ENCODE assay signal across 23 mouse cellular contexts in the genomic region with DNA sequence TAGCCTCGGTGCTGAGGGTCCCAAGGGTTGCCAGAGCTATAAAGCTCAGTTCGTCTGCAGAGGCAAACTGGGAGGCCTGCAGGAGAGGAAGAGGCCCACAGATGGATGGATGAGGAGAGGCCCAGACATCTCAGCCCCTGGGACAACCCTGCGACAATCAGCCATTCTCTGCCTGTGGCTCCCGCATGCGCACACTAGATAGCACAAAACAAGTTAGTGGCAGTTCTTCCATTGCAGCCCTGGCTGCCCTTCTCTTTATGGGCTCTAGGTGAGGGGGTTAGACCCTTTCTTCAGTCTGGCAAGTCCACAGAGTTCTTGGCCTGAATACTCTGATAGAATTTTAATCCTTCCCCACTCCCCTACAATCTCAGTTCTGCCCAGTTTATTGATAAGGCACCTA. TPM values are rescaled to one million over a fixed set of nuclear protein-coding genes. Genes with fewer than 3 reads are reported as not detected.
A peak's percentile ranks its signal among the peaks of the same experiment; 100 is the strongest.
DNase-seq lines count a peak whose midpoint lies in the region; ATAC-seq and TF ChIP-seq lines count a peak whose summit lies in the region.
"Had no signal": no experiment of that assay in that cellular context is flagged by ENCODE, and none has a peak within 500 bp of the region (broad histone marks: within the 10 kb centered on the region; RNA-seq: fewer than 3 reads in every experiment).

No protein-coding gene starts in this region.

- no peaks in the 10 kb centered on the region for H3K27me3 ChIP-seq in hindbrain, embryonic 10.5 days (ENCODE audit: insufficient read depth, poor library complexity, severe bottlenecking)
- no peaks in the 10 kb centered on the region for H3K27me3 ChIP-seq in hindbrain, postnatal 0 days (ENCODE audit: insufficient read depth, low read length)
- H3K27me3 ChIP-seq in midbrain, embryonic 11.5 days (ENCODE audit: control insufficient read depth, insufficient read depth, low read length): no peaks in the 10 kb centered on the region
- H3K27me3 ChIP-seq in midbrain, postnatal 0 days (ENCODE audit: insufficient read depth, low read length): no peaks in the 10 kb centered on the region
- no peaks in the 10 kb centered on the region for H3K27me3 ChIP-seq in hindbrain, embryonic 14.5 days (ENCODE audit: control insufficient read depth, insufficient read depth, low read length)
- H3K27me3 ChIP-seq: CH12.LX; forebrain, embryonic 15.5 days; limb, embryonic 12.5 days; liver, embryonic 13.5 days; lung, embryonic 15.5 days; neural tube, embryonic 13.5 days had no signal

- 89% methylated on average over 5 of the region's 5 CpGs for WGBS in hindbrain, embryonic 10.5 days
- 84% methylated on average over 5 of the region's 5 CpGs for WGBS in hindbrain, postnatal 0 days
- 90% methylated on average over 5 of the region's 5 CpGs for WGBS in midbrain, embryonic 11.5 days
- 78% methylated on average over 5 of the region's 5 CpGs for WGBS in midbrain, postnatal 0 days
- 85% methylated on average over 5 of the region's 5 CpGs for WGBS in hindbrain, embryonic 14.5 days

- no peak overlapping the region for H3K4me3 ChIP-seq in hindbrain, embryonic 10.5 days
- H3K4me3 ChIP-seq in hindbrain, postnatal 0 days (ENCODE audit: low read length): no peak overlapping the region
- H3K4me3 ChIP-seq in midbrain, embryonic 11.5 days (ENCODE audit: low read depth, low read length): no peak overlapping the region
- no peak overlapping the region for H3K4me3 ChIP-seq in midbrain, postnatal 0 days (ENCODE audit: low read depth, low read length)
- no peak overlapping the region for H3K4me3 ChIP-seq in hindbrain, embryonic 14.5 days (replicated peaks; ENCODE audit: low read length)
- H3K4me3 ChIP-seq: forebrain, embryonic 15.5 days; limb, embryonic 12.5 days; liver, embryonic 13.5 days; lung, embryonic 15.5 days; neural tube, embryonic 13.5 days had no signal

- peaks cover 56% of the 10 kb centered on the region for H3K36me3 ChIP-seq in hindbrain, embryonic 10.5 days
- peaks cover 42% of the 10 kb centered on the region for H3K36me3 ChIP-seq in hindbrain, postnatal 0 days (ENCODE audit: insufficient read depth, low read length)
- H3K36me3 ChIP-seq in midbrain, embryonic 11.5 days (ENCODE audit: control insufficient read depth, insufficient read depth, low read length): no peaks in the 10 kb centered on the region
- H3K36me3 ChIP-seq in midbrain, postnatal 0 days (ENCODE audit: insufficient read depth, low read length): peaks cover 39% of the 10 kb centered on the region
- peaks cover 74% of the 10 kb centered on the region for H3K36me3 ChIP-seq in hindbrain, embryonic 14.5 days (replicated peaks; ENCODE audit: control insufficient read depth, insufficient read depth)
- H3K36me3 ChIP-seq: liver, embryonic 13.5 days; lung, embryonic 15.5 days had no signal

- peak overlapping the region; percentile 25; the same call in 1 of the 2 replicates for H3K27ac ChIP-seq in hindbrain, embryonic 10.5 days
- H3K27ac ChIP-seq in hindbrain, postnatal 0 days: no peak overlapping the region
- no peak overlapping the region for H3K27ac ChIP-seq in midbrain, embryonic 11.5 days (ENCODE audit: low read depth, low read length)
- H3K27ac ChIP-seq in midbrain, postnatal 0 days (ENCODE audit: low read depth, low read length): no peak overlapping the region
- H3K27ac ChIP-seq in hindbrain, embryonic 14.5 days: 0 out of 2 replicates have a peak overlapping the region, but pooled peaks have one; percentile 14
- H3K27ac ChIP-seq: forebrain, embryonic 15.5 days; limb, embryonic 12.5 days; liver, embryonic 13.5 days; neural tube, embryonic 13.5 days had no signal

- H3K9me3 ChIP-seq in hindbrain, embryonic 10.5 days: no peaks in the 10 kb centered on the region
- H3K9me3 ChIP-seq in hindbrain, postnatal 0 days (ENCODE audit: low read length): no peaks in the 10 kb centered on the region
- H3K9me3 ChIP-seq in midbrain, embryonic 11.5 days (ENCODE audit: control insufficient read depth, low read length): no peaks in the 10 kb centered on the region
- no peaks in the 10 kb centered on the region for H3K9me3 ChIP-seq in midbrain, postnatal 0 days (ENCODE audit: low read length)
- no peaks in the 10 kb centered on the region for H3K9me3 ChIP-seq in hindbrain, embryonic 14.5 days (ENCODE audit: control insufficient read depth, low read length)
- H3K9me3 ChIP-seq: forebrain, embryonic 15.5 days; limb, embryonic 12.5 days; liver, embryonic 13.5 days; lung, embryonic 15.5 days; neural tube, embryonic 13.5 days had no signal

- TF ChIP-seq CTCF in hindbrain, postnatal 0 days (IDR thresholded peaks at IDR 0.05; ENCODE audit: low read depth): no peak
- no peak for TF ChIP-seq CTCF in midbrain, postnatal 0 days (IDR thresholded peaks at IDR 0.05)

- no peak overlapping the region for H3K9ac ChIP-seq in hindbrain, postnatal 0 days (replicated peaks; ENCODE audit: low read length)
- no peak overlapping the region for H3K9ac ChIP-seq in midbrain, embryonic 11.5 days (ENCODE audit: low read length)
- H3K9ac ChIP-seq in midbrain, postnatal 0 days (replicated peaks; ENCODE audit: low read length, poor library complexity, severe bottlenecking): no peak overlapping the region
- no peak overlapping the region for H3K9ac ChIP-seq in hindbrain, embryonic 14.5 days
- H3K9ac ChIP-seq: forebrain, embryonic 15.5 days; limb, embryonic 12.5 days; liver, embryonic 13.5 days; lung, embryonic 15.5 days; neural tube, embryonic 13.5 days had no signal

- DNase-seq in hindbrain, embryonic 10.5 days (ENCODE audit: low spot score): no peak
- no peak for DNase-seq in hindbrain, postnatal 0 days (ENCODE audit: low spot score)
- peak; percentile 70 for DNase-seq in midbrain, embryonic 11.5 days (ENCODE audit: low spot score, missing footprints)
- DNase-seq in midbrain, postnatal 0 days (ENCODE audit: low spot score): no peak
- no peak for DNase-seq in hindbrain, embryonic 14.5 days (ENCODE audit: low spot score)
- no peak for DNase-seq in cerebellum, postnatal 14 days
- DNase-seq in spleen, postnatal 36 days (ENCODE audit: low spot score in 2 of 2): no peak
- DNase-seq: adrenal gland, postnatal 36 days; cerebellum, adult 18-20 months; cerebellum, postnatal 36 days; gastrocnemius, postnatal 25 days; kidney, adult 11 months; liver, embryonic 13.5 days; thymus, postnatal 4 days had no signal

- H3K4me1 ChIP-seq in hindbrain, embryonic 10.5 days (replicated peaks): no peaks in the 10 kb centered on the region
- no peaks in the 10 kb centered on the region for H3K4me1 ChIP-seq in hindbrain, postnatal 0 days (ENCODE audit: insufficient read depth, low read length)
- H3K4me1 ChIP-seq in midbrain, embryonic 11.5 days (ENCODE audit: control insufficient read depth, insufficient read depth, low read length): peaks cover 2% of the 10 kb centered on the region; the same call in 1 of the 2 replicates
- no peaks in the 10 kb centered on the region for H3K4me1 ChIP-seq in midbrain, postnatal 0 days (ENCODE audit: insufficient read depth, low read length)
- no peaks in the 10 kb centered on the region for H3K4me1 ChIP-seq in hindbrain, embryonic 14.5 days (replicated peaks; ENCODE audit: control insufficient read depth, insufficient read depth, low read length)
- H3K4me1 ChIP-seq: forebrain, embryonic 15.5 days; limb, embryonic 12.5 days; liver, embryonic 13.5 days; lung, embryonic 15.5 days; neural tube, embryonic 13.5 days had no signal

- H3K4me2 ChIP-seq in hindbrain, postnatal 0 days (ENCODE audit: low read depth, low read length): no peak overlapping the region
- no peak overlapping the region for H3K4me2 ChIP-seq in midbrain, embryonic 11.5 days
- H3K4me2 ChIP-seq in midbrain, postnatal 0 days (ENCODE audit: low read depth, low read length, poor library complexity, severe bottlenecking): no peak overlapping the region
- H3K4me2 ChIP-seq in hindbrain, embryonic 14.5 days (replicated peaks): no peak overlapping the region
- H3K4me2 ChIP-seq: forebrain, embryonic 15.5 days; limb, embryonic 12.5 days; liver, embryonic 13.5 days; lung, embryonic 15.5 days; neural tube, embryonic 13.5 days had no signal

- ATAC-seq in hindbrain, postnatal 0 days: no peak
- no peak for ATAC-seq in midbrain, embryonic 11.5 days (ENCODE audit: low FRiP score)
- no peak for ATAC-seq in midbrain, postnatal 0 days (ENCODE audit: low FRiP score)
- no peak for ATAC-seq in hindbrain, embryonic 14.5 days (ENCODE audit: low FRiP score)
- ATAC-seq: forebrain, embryonic 15.5 days had no signal

RNA-seq across cellular contexts. Expression of gene Ucp1, which starts 37.4 kb away (rescaled TPM):
- 0.10 TPM in 1 of 2 replicates, not detected in the other for polyA plus RNA-seq in hindbrain, embryonic 10.5 days (2016; fragmentation: Nextera tagmentation; extraction: Ambion mirVana)
- total RNA-seq in hindbrain, postnatal 0 days (2014; rRNA removed): 0.29 and 0.31 TPM in 2 replicates
- polyA plus RNA-seq in hindbrain, postnatal 0 days (2015; fragmentation: Nextera tagmentation; extraction: Ambion mirVana): 0.09 and 0.14 TPM in 2 replicates
- polyA plus RNA-seq in midbrain, embryonic 11.5 days (2014; fragmentation: Nextera tagmentation; extraction: Ambion mirVana): 0.08 TPM in 1 of 2 replicates, not detected in the other
- 0.52 TPM in 1 of 2 replicates, not detected in the other for total RNA-seq in midbrain, postnatal 0 days (2014; rRNA removed)
- polyA plus RNA-seq in midbrain, postnatal 0 days (2015; fragmentation: Nextera tagmentation; extraction: Ambion mirVana): 0.15 TPM in 1 of 2 replicates, not detected in the other
- 0.16 TPM in 1 of 2 replicates, not detected in the other for polyA plus RNA-seq in hindbrain, embryonic 14.5 days (2014; fragmentation: Nextera tagmentation; extraction: Ambion mirVana)
- total RNA-seq: CH12.LX; gastrocnemius, postnatal 25 days; layer of hippocampus, postnatal 25 days; left cerebral cortex, postnatal 10 days had no signal
- polyA plus RNA-seq: heart, postnatal 0 days; limb, embryonic 12.5 days; liver, embryonic 13.5 days; lung, embryonic 15.5 days; stomach, embryonic 14.5 days had no signal

Comparison
In these comparisons a context has a peak if more than half of its experiments do, and no peak if none do; other contexts are left out.
1. H3K27ac ChIP-seq: peak in hindbrain, embryonic 10.5 days (single experiment) and hindbrain, embryonic 14.5 days (single experiment); none in hindbrain, postnatal 0 days (single experiment), midbrain, embryonic 11.5 days (single experiment) and midbrain, postnatal 0 days (single experiment).